Mouse (Mus musculus): ENCODE results near the gene Tjp3.

GRCm38 (mm10) chr10:81323791-81324530, 32.6 kb upstream of the Tjp3 start:
- no peak for TF ChIP-seq POLR2A (IDR thresholded peaks at IDR 0.05; ENCODE audit: borderline replicate concordance, insufficient read depth, low read length)
- no peak for TF ChIP-seq CTCF (IDR thresholded peaks at IDR 0.05; ENCODE audit: borderline replicate concordance, insufficient read depth, low read depth, low read length)

Data from cerebellum, adult 2 months (tissue).